Comparison of ENCODE assay signal across 8 mouse cellular contexts in the genomic region with DNA sequence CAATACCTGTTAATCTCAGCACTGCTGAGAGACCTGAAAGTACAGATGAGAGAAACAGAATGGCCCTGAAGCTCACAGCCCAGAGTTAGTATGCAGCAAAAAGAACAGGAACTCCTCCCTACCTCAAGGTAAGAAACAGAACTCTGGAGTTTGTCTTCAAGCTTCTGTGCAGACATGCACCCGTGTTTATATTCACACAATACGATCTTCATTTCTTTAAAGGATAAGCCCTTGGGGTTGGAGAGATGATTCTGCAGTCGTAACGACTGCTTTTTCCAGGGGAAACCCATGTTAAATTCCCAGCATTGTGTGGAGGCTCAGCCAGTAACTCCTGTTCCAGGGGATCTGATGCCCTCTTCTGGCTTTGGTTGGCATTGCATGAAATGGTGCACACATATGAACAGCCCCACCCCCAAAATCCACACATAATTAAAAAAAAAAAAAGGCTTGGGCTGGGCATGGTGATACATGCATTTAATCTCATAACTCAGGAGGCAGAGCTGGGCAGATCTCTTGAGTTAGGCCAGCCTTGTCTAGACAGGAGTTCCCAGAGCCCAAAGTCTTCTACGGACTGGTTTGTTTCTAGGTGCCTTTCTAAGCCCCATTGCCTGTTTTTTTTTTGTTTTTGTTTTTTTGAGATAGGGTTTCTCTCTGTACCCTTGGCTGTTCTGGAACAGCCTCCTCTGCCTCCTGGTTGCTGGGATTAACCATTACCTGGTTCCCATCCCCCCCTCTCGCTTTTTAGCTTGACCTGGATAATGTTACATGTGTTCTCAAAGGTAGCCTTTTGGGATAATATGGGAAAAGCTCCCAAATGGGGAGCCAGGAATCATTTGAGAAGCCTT. TPM values are rescaled to one million over a fixed set of nuclear protein-coding genes. Genes with fewer than 3 reads are reported as not detected.
DNase-seq lines count a peak whose midpoint lies in the region; ATAC-seq and TF ChIP-seq lines count a peak whose summit lies in the region.

No protein-coding gene starts in this region.

- DNase-seq in testis, postnatal 14 days (ENCODE audit: low spot score) = no peak
- DNase-seq in cerebellum, postnatal 4 days (ENCODE audit: low spot score in 2 of 2) = peak; percentile 56 to 81
- peak; percentile 64 for DNase-seq in gastrocnemius, postnatal 14 days
- DNase-seq in kidney, adult 18-20 months = peak; percentile 74
- peak; percentile 85 for DNase-seq in limb, embryonic 11.5 days (ENCODE audit: low spot score)
- peak; percentile 85 for DNase-seq in midbrain, embryonic 14.5 days
- DNase-seq in splenic B cell, adult 2 months (ENCODE audit: low read depth, low spot score) = peak; percentile 84

- no peak for ATAC-seq in limb, embryonic 11.5 days (ENCODE audit: insufficient number of reproducible peaks, low FRiP score, low TSS enrichment, low read depth)
- peak; percentile 34; the same call in 1 of the 2 replicates for ATAC-seq in midbrain, embryonic 14.5 days (ENCODE audit: low FRiP score, low TSS enrichment)

- TF ChIP-seq CTCF in testis, adult 2 months (IDR thresholded peaks at IDR 0.05; ENCODE audit: control insufficient read depth, insufficient read depth, insufficient replicate concordance, low read depth, low read length) = peak; percentile 22; the same call in 1 of the 2 replicates

- H3K9ac ChIP-seq in limb, embryonic 11.5 days (ENCODE audit: low read length) = no peak overlapping the region
- H3K9ac ChIP-seq in midbrain, embryonic 14.5 days (replicated peaks; ENCODE audit: low read length) = no peak overlapping the region

- no peaks in the 10 kb centered on the region; the same call in 1 of the 2 replicates for H3K36me3 ChIP-seq in testis, adult 2 months (ENCODE audit: control insufficient read depth, insufficient read depth, low read length)
- peaks cover 2% of the 10 kb centered on the region for H3K36me3 ChIP-seq in limb, embryonic 11.5 days (ENCODE audit: control insufficient read depth, insufficient read depth, low read length)
- peaks cover 36% of the 10 kb centered on the region for H3K36me3 ChIP-seq in midbrain, embryonic 14.5 days (ENCODE audit: control insufficient read depth, insufficient read depth, low read length)
- H3K36me3 ChIP-seq in splenic B cell, adult 2 months (ENCODE audit: control insufficient read depth, insufficient read depth, low read length, poor library complexity, severe bottlenecking) = peaks cover 3% of the 10 kb centered on the region

- no peaks in the 10 kb centered on the region for H3K9me3 ChIP-seq in limb, embryonic 11.5 days (ENCODE audit: control insufficient read depth, low read length)
- H3K9me3 ChIP-seq in midbrain, embryonic 14.5 days (ENCODE audit: control insufficient read depth, low read length) = no peaks in the 10 kb centered on the region

- intact Hi-C loops in gastrocnemius, postnatal 14 days (cut with DNase I; ENCODE audit: low total_unique reads) = no loop called here

- no peaks in the 10 kb centered on the region for H3K4me1 ChIP-seq in testis, adult 2 months (ENCODE audit: control insufficient read depth, insufficient read depth, low read length)
- peaks cover 3% of the 10 kb centered on the region; the same call in 1 of the 2 replicates for H3K4me1 ChIP-seq in limb, embryonic 11.5 days (ENCODE audit: control insufficient read depth, insufficient read depth, low read length)
- H3K4me1 ChIP-seq in midbrain, embryonic 14.5 days (ENCODE audit: control insufficient read depth, insufficient read depth, low read length) = no peaks in the 10 kb centered on the region

- WGBS in limb, embryonic 11.5 days = 53% methylated on average over 6 of the region's 6 CpGs
- 49% methylated on average over 6 of the region's 6 CpGs for WGBS in midbrain, embryonic 14.5 days

- TF ChIP-seq POLR2A in testis, adult 2 months (IDR thresholded peaks at IDR 0.05; ENCODE audit: control insufficient read depth, low read depth, low read length) = no peak

- no peak overlapping the region for H3K4me2 ChIP-seq in limb, embryonic 11.5 days (ENCODE audit: low read depth, severe bottlenecking)
- no peak overlapping the region for H3K4me2 ChIP-seq in midbrain, embryonic 14.5 days (ENCODE audit: low read length)

- H3K27me3 ChIP-seq in testis, adult 2 months (ENCODE audit: control insufficient read depth, insufficient read depth, low read length) = no peaks in the 10 kb centered on the region
- H3K27me3 ChIP-seq in limb, embryonic 11.5 days (ENCODE audit: control insufficient read depth, insufficient read depth, low read length) = no peaks in the 10 kb centered on the region
- no peaks in the 10 kb centered on the region for H3K27me3 ChIP-seq in midbrain, embryonic 14.5 days (ENCODE audit: control insufficient read depth, insufficient read depth, low read length)
- no peaks in the 10 kb centered on the region for H3K27me3 ChIP-seq in splenic B cell, adult 2 months (ENCODE audit: control insufficient read depth, insufficient read depth, low read length, poor library complexity, severe bottlenecking)

- H3K4me3 ChIP-seq in testis, adult 2 months (ENCODE audit: control insufficient read depth, low read depth, low read length) = no peak overlapping the region
- H3K4me3 ChIP-seq in limb, embryonic 11.5 days (ENCODE audit: low read depth, low read length) = no peak overlapping the region
- H3K4me3 ChIP-seq in midbrain, embryonic 14.5 days (replicated peaks; ENCODE audit: low read depth, low read length) = no peak overlapping the region

- no peak overlapping the region for H3K27ac ChIP-seq in testis, adult 2 months (ENCODE audit: control insufficient read depth, insufficient read depth, low read depth, low read length)
- no peak overlapping the region for H3K27ac ChIP-seq in limb, embryonic 11.5 days (replicated peaks; ENCODE audit: low read depth, low read length)
- no peak overlapping the region for H3K27ac ChIP-seq in midbrain, embryonic 14.5 days (replicated peaks; ENCODE audit: low read depth, low read length)

RNA-seq across cellular contexts. Expression of a gene that starts 1.8 kb away (rescaled TPM):
- polyA plus RNA-seq in testis, adult 2 months (2012; rRNA removed) = 2.9 and 3.1 TPM in 2 replicates
- 1 to 10 TPM; 1.8 to 1.9 TPM for total RNA-seq in gastrocnemius, postnatal 14 days (2021)
- polyA plus RNA-seq in limb, embryonic 11.5 days (2014; fragmentation: Nextera tagmentation; extraction: Ambion mirVana) = 6.7 and 6.9 TPM in 2 replicates
- 4.4 and 7.5 TPM in 2 replicates for polyA plus RNA-seq in midbrain, embryonic 14.5 days (2014; fragmentation: Nextera tagmentation; extraction: Ambion mirVana)

RNA-seq across cellular contexts. Expression of a gene that starts 11.9 kb away (rescaled TPM):
- polyA plus RNA-seq in testis, adult 2 months (2012; rRNA removed) = 0.25 and 0.32 TPM in 2 replicates
- 100 to 1,000 TPM; 246 TPM for total RNA-seq in gastrocnemius, postnatal 14 days (2021)
- 0.10 and 0.20 TPM in 2 replicates for polyA plus RNA-seq in limb, embryonic 11.5 days (2014; fragmentation: Nextera tagmentation; extraction: Ambion mirVana)
- not detected in 2 replicates for polyA plus RNA-seq in midbrain, embryonic 14.5 days (2014; fragmentation: Nextera tagmentation; extraction: Ambion mirVana)

RNA-seq across cellular contexts. Expression of a gene that starts 24.6 kb away (rescaled TPM):
- polyA plus RNA-seq in testis, adult 2 months (2012; rRNA removed) = 271 and 306 TPM in 2 replicates
- 100 to 1,000 TPM; 111 to 123 TPM for total RNA-seq in gastrocnemius, postnatal 14 days (2021)
- 62.7 and 63.1 TPM in 2 replicates for polyA plus RNA-seq in limb, embryonic 11.5 days (2014; fragmentation: Nextera tagmentation; extraction: Ambion mirVana)
- 47.9 and 66.9 TPM in 2 replicates for polyA plus RNA-seq in midbrain, embryonic 14.5 days (2014; fragmentation: Nextera tagmentation; extraction: Ambion mirVana)

RNA-seq across cellular contexts. Expression of a gene that starts 45.3 kb away (rescaled TPM):
- 5.9 and 6.3 TPM in 2 replicates for polyA plus RNA-seq in testis, adult 2 months (2012; rRNA removed)
- 1 to 10 TPM; 6.5 to 8.2 TPM for total RNA-seq in gastrocnemius, postnatal 14 days (2021)
- polyA plus RNA-seq in limb, embryonic 11.5 days (2014; fragmentation: Nextera tagmentation; extraction: Ambion mirVana) = 11.5 and 13.3 TPM in 2 replicates
- polyA plus RNA-seq in midbrain, embryonic 14.5 days (2014; fragmentation: Nextera tagmentation; extraction: Ambion mirVana) = 10.4 and 12.0 TPM in 2 replicates
